ENCODE assay signal across 7 mouse cellular contexts in genomic region chr6:145855720-145856551, GRCm38 (mm10). TPM values are rescaled to one million over a fixed set of nuclear protein-coding genes. Genes with fewer than 3 reads are reported as not detected.
DNase-seq lines count a peak whose midpoint lies in the region; ATAC-seq lines count a peak whose summit lies in the region.

No protein-coding gene starts in this region.

- H3K27ac ChIP-seq in embryonic facial prominence, embryonic 11.5 days (replicated peaks; ENCODE audit: low read depth, low read length) = no peak overlapping the region; the same call in 1 of the 2 replicates
- peak overlapping the region; percentile 57 for H3K27ac ChIP-seq in limb, embryonic 10.5 days
- H3K27ac ChIP-seq in midbrain, embryonic 12.5 days (replicated peaks) = peak overlapping the region; percentile 62

- 0 out of 2 replicates have a peak, but pooled peaks cover 3% of the 10 kb centered on the region for H3K4me1 ChIP-seq in embryonic facial prominence, embryonic 11.5 days (ENCODE audit: control insufficient read depth, insufficient read depth, low read length)
- peaks cover 19% of the 10 kb centered on the region for H3K4me1 ChIP-seq in limb, embryonic 10.5 days
- peaks cover 26% of the 10 kb centered on the region for H3K4me1 ChIP-seq in midbrain, embryonic 12.5 days

- peak overlapping the region; percentile 36 for H3K4me2 ChIP-seq in embryonic facial prominence, embryonic 11.5 days (ENCODE audit: low read depth, low read length)
- H3K4me2 ChIP-seq in midbrain, embryonic 12.5 days (replicated peaks) = peak overlapping the region; percentile 39

- no peaks in the 10 kb centered on the region for H3K36me3 ChIP-seq in embryonic facial prominence, embryonic 11.5 days (replicated peaks; ENCODE audit: control insufficient read depth, insufficient read depth, low read depth, low read length)
- no peaks in the 10 kb centered on the region for H3K36me3 ChIP-seq in limb, embryonic 10.5 days
- no peaks in the 10 kb centered on the region for H3K36me3 ChIP-seq in midbrain, embryonic 12.5 days

- peak overlapping the region; percentile 5 for H3K4me3 ChIP-seq in embryonic facial prominence, embryonic 11.5 days (ENCODE audit: low read depth, low read length)
- H3K4me3 ChIP-seq in limb, embryonic 10.5 days = peak overlapping the region; percentile 41
- peak overlapping the region; percentile 19 for H3K4me3 ChIP-seq in midbrain, embryonic 12.5 days

- H3K9me3 ChIP-seq in embryonic facial prominence, embryonic 11.5 days (replicated peaks; ENCODE audit: control insufficient read depth, low read length) = no peaks in the 10 kb centered on the region
- H3K9me3 ChIP-seq in limb, embryonic 10.5 days (replicated peaks) = no peaks in the 10 kb centered on the region
- no peaks in the 10 kb centered on the region for H3K9me3 ChIP-seq in midbrain, embryonic 12.5 days

- ATAC-seq in embryonic facial prominence, embryonic 11.5 days (replicated peaks; ENCODE audit: insufficient number of reproducible peaks, low FRiP score, low TSS enrichment, low read depth) = peak; percentile 91
- peak; percentile 98 for ATAC-seq in midbrain, embryonic 12.5 days (ENCODE audit: low FRiP score, low read depth)

- peak; percentile 97 for DNase-seq in adrenal gland, postnatal 14 days
- peak; percentile 97 for DNase-seq in embryonic facial prominence, embryonic 11.5 days (ENCODE audit: low spot score)
- DNase-seq in heart, adult 18-20 months = peak; percentile 96 to 99
- peak; percentile 99 for DNase-seq in kidney, adult 18-20 months
- peak; percentile 98 for DNase-seq in limb, embryonic 10.5 days (ENCODE audit: low spot score)
- DNase-seq in skeletal muscle tissue, adult 2 months (ENCODE audit: low read depth, low spot score) = peak; percentile 98

- H3K9ac ChIP-seq in embryonic facial prominence, embryonic 11.5 days (replicated peaks; ENCODE audit: low read length) = no peak overlapping the region
- no peak overlapping the region for H3K9ac ChIP-seq in midbrain, embryonic 12.5 days (replicated peaks)

- WGBS in embryonic facial prominence, embryonic 11.5 days = 6% methylated on average over 28 of the region's 28 CpGs
- WGBS in limb, embryonic 10.5 days = 12% methylated on average over 28 of the region's 28 CpGs
- 2% methylated on average over 28 of the region's 28 CpGs for WGBS in midbrain, embryonic 12.5 days

- H3K27me3 ChIP-seq in embryonic facial prominence, embryonic 11.5 days (ENCODE audit: control insufficient read depth, insufficient read depth, low read length) = no peaks in the 10 kb centered on the region
- H3K27me3 ChIP-seq in limb, embryonic 10.5 days (ENCODE audit: low read depth, poor library complexity, severe bottlenecking) = peaks cover 8% of the 10 kb centered on the region; the same call in 1 of the 2 replicates
- H3K27me3 ChIP-seq in midbrain, embryonic 12.5 days = peaks cover 73% of the 10 kb centered on the region

RNA-seq across cellular contexts. Expression of gene Bhlhe41, which starts 9.4 kb away (rescaled TPM):
- total RNA-seq in adrenal gland, postnatal 14 days (2021) = 4.5 and 4.6 TPM in 2 replicates
- polyA plus RNA-seq in embryonic facial prominence, embryonic 11.5 days (2014; fragmentation: Nextera tagmentation; extraction: Ambion mirVana) = 1.7 and 2.0 TPM in 2 replicates
- total RNA-seq in heart, adult 18-20 months (2021) = 10 to 100 TPM; 11.4 to 15.8 TPM
- 0.23 and 0.26 TPM in 2 replicates for polyA plus RNA-seq in limb, embryonic 10.5 days (2016; fragmentation: Nextera tagmentation; extraction: Ambion mirVana)
- polyA plus RNA-seq in midbrain, embryonic 12.5 days (2016; fragmentation: Nextera tagmentation; extraction: Ambion mirVana) = 1.9 and 2.2 TPM in 2 replicates
